Comparison of ENCODE assay signal across 9 mouse cellular contexts in genomic region chr3:9402836-9403235, GRCm38 (mm10).
A peak's percentile ranks its signal among the peaks of the same experiment; 100 is the strongest.
DNase-seq lines count a peak whose midpoint lies in the region; ATAC-seq and TF ChIP-seq lines count a peak whose summit lies in the region.
"Had no signal": no experiment of that assay in that cellular context is flagged by ENCODE, and none has a peak within 500 bp of the region (broad histone marks: within the 10 kb centered on the region; RNA-seq: fewer than 3 reads in every experiment).

No protein-coding gene starts in this region.

- WGBS in heart, embryonic 10.5 days: 50% methylated on average over 5 of the region's 5 CpGs
- WGBS in heart, embryonic 12.5 days: 37% methylated on average over 5 of the region's 5 CpGs
- WGBS in liver, embryonic 15.5 days (ENCODE audit: insufficient replicate concordance): 8% methylated on average over 5 of the region's 5 CpGs
- 43% methylated on average over 5 of the region's 5 CpGs for WGBS in small intestine, adult 2 months

- peak; percentile 41 for DNase-seq in heart, adult 8-10 months (ENCODE audit: low spot score)
- DNase-seq in heart, embryonic 10.5 days (ENCODE audit: low spot score): no peak
- peak; percentile 24 for DNase-seq in Muller cell, postnatal 12 days (ENCODE audit: inconsistent ontology term)
- no peak for DNase-seq in urinary bladder, postnatal 10 days (ENCODE audit: low spot score)
- no peak for DNase-seq in gastrocnemius, adult 8-10 months (ENCODE audit: low spot score in 2 of 2)

- H3K27ac ChIP-seq in heart, embryonic 10.5 days: no peak overlapping the region
- 0 out of 2 replicates have a peak overlapping the region, but pooled peaks have one; percentile 5 for H3K27ac ChIP-seq in heart, embryonic 12.5 days (ENCODE audit: poor library complexity, severe bottlenecking)
- 0 out of 2 replicates have a peak overlapping the region, but pooled peaks have one; percentile 19 for H3K27ac ChIP-seq in liver, embryonic 15.5 days (replicated peaks)
- H3K27ac ChIP-seq in small intestine, adult 2 months (ENCODE audit: insufficient read depth, low read depth, low read length): no peak overlapping the region

- no peaks in the 10 kb centered on the region for H3K9me3 ChIP-seq in heart, embryonic 10.5 days
- no peaks in the 10 kb centered on the region for H3K9me3 ChIP-seq in heart, embryonic 12.5 days (replicated peaks)
- no peaks in the 10 kb centered on the region for H3K9me3 ChIP-seq in liver, embryonic 15.5 days (replicated peaks)

- no peaks in the 10 kb centered on the region for H3K27me3 ChIP-seq in heart, embryonic 10.5 days (ENCODE audit: insufficient read depth, poor library complexity, severe bottlenecking)
- H3K27me3 ChIP-seq in heart, embryonic 12.5 days (replicated peaks): no peaks in the 10 kb centered on the region
- H3K27me3 ChIP-seq in liver, embryonic 15.5 days: no peaks in the 10 kb centered on the region
- no peaks in the 10 kb centered on the region for H3K27me3 ChIP-seq in small intestine, adult 2 months (ENCODE audit: control insufficient read depth, insufficient read depth, low read length)
- H3K27me3 ChIP-seq: Patski had no signal

- 0 out of 2 replicates have a peak, but pooled peaks have one; percentile 54 for ATAC-seq in heart, embryonic 12.5 days (ENCODE audit: insufficient number of reproducible peaks, low FRiP score)
- no peak for ATAC-seq in liver, embryonic 15.5 days (ENCODE audit: insufficient read depth)
- ATAC-seq: Patski had no signal

- peak overlapping the region; percentile 11; the same call in 1 of the 2 replicates for H3K4me2 ChIP-seq in heart, embryonic 12.5 days
- H3K4me2 ChIP-seq in liver, embryonic 15.5 days: peak overlapping the region; percentile 33

- TF ChIP-seq CTCF in small intestine, adult 2 months (IDR thresholded peaks at IDR 0.05; ENCODE audit: extremely low read depth, insufficient read length, insufficient replicate concordance, low read depth, low read length): no peak

- H3K4me1 ChIP-seq in heart, embryonic 10.5 days: peaks cover 28% of the 10 kb centered on the region
- H3K4me1 ChIP-seq in heart, embryonic 12.5 days (replicated peaks): peaks cover 61% of the 10 kb centered on the region
- peaks cover 38% of the 10 kb centered on the region for H3K4me1 ChIP-seq in liver, embryonic 15.5 days (replicated peaks)
- no peaks in the 10 kb centered on the region; the same call in 1 of the 2 replicates for H3K4me1 ChIP-seq in small intestine, adult 2 months (ENCODE audit: control insufficient read depth, insufficient read depth, insufficient read length, low read length)

- no peak overlapping the region for H3K4me3 ChIP-seq in heart, embryonic 10.5 days
- no peak overlapping the region for H3K4me3 ChIP-seq in heart, embryonic 12.5 days
- H3K4me3 ChIP-seq in liver, embryonic 15.5 days (replicated peaks): no peak overlapping the region
- 0 out of 2 replicates have a peak overlapping the region, but pooled peaks have one; percentile 1 for H3K4me3 ChIP-seq in small intestine, adult 2 months (ENCODE audit: low read depth, low read length)

- H3K9ac ChIP-seq in heart, embryonic 12.5 days: no peak overlapping the region
- H3K9ac ChIP-seq in liver, embryonic 15.5 days: no peak overlapping the region

- H3K36me3 ChIP-seq in heart, embryonic 10.5 days: no peaks in the 10 kb centered on the region
- H3K36me3 ChIP-seq in heart, embryonic 12.5 days: no peaks in the 10 kb centered on the region
- no peaks in the 10 kb centered on the region for H3K36me3 ChIP-seq in liver, embryonic 15.5 days (replicated peaks)
- no peaks in the 10 kb centered on the region for H3K36me3 ChIP-seq in small intestine, adult 2 months (ENCODE audit: control insufficient read depth, insufficient read depth, low read length)

- no peak for TF ChIP-seq POLR2A in small intestine, adult 2 months (IDR thresholded peaks at IDR 0.05; ENCODE audit: low read depth, low read length)

Comparison
In these comparisons a context has a peak if more than half of its experiments do, and no peak if none do; other contexts are left out.
1. DNase-seq: peak in heart, adult 8-10 months (single experiment) and Muller cell, postnatal 12 days (single experiment); none in heart, embryonic 10.5 days (single experiment), urinary bladder, postnatal 10 days (single experiment) and gastrocnemius, adult 8-10 months (0 of 2).
2. H3K27ac ChIP-seq: peak in heart, embryonic 12.5 days (single experiment) and liver, embryonic 15.5 days (single experiment); none in heart, embryonic 10.5 days (single experiment) and small intestine, adult 2 months (single experiment).